Mouse (Mus musculus) spleen, postnatal 14 days (tissue): ENCODE measurements around the gene Spock3.
"Not testable (repeated sequence)": the region's sequence is repeated elsewhere in the genome, so short reads cannot be mapped to it uniquely, and the experiment has no call there.

Experiments
- DNase-seq, 2 experiments: peaks; one replicate each; pipeline ENCODE4 v3.0.0; 2021 to 2022; ENCODE audit warnings: low spot score in 2 of 2

Spock3 gene

GRCm38 (mm10) chr8:62950709-62951108, at the start of gene Spock3:
TSS of gene Spock3 (plus strand) at chr8:62951009.
- no peak for DNase-seq

GRCm38 (mm10) chr8:62951173-62952134, 645 bp downstream of the Spock3 start:
- no peak for DNase-seq

GRCm38 (mm10) chr8:62952481-62952880, 1.7 kb downstream of the Spock3 start:
- DNase-seq, result no peak

GRCm38 (mm10) chr8:62962608-62963007, 11.8 kb downstream of the Spock3 start:
- no peak for DNase-seq

- DNase-seq, result no peak
These were observed 19.1 kb downstream of the Spock3 start for GRCm38 (mm10) chr8:62969802-62970372.

- no peak for DNase-seq
These were observed 138.2 kb downstream of the Spock3 start for GRCm38 (mm10) chr8:63088984-63089383.

GRCm38 (mm10) chr8:63098200-63098599, 147.4 kb downstream of the Spock3 start:
- no peak for DNase-seq

- no peak for DNase-seq
These were observed 159.0 kb downstream of the Spock3 start for GRCm38 (mm10) chr8:63109761-63110160.

GRCm38 (mm10) chr8:63112919-63113318, 162.1 kb downstream of the Spock3 start:
- DNase-seq, result no peak

GRCm38 (mm10) chr8:63120508-63120907, 169.7 kb downstream of the Spock3 start:
- DNase-seq, result no peak

GRCm38 (mm10) chr8:63135406-63135805, 184.6 kb downstream of the Spock3 start:
- DNase-seq, result no peak

- DNase-seq, result not testable (repeated sequence)
These were observed 213.1 kb downstream of the Spock3 start for GRCm38 (mm10) chr8:63163861-63164260.

GRCm38 (mm10) chr8:63165326-63165725, 214.5 kb downstream of the Spock3 start:
- DNase-seq, result no peak

GRCm38 (mm10) chr8:63169956-63170355, 219.1 kb downstream of the Spock3 start:
- no peak for DNase-seq

GRCm38 (mm10) chr8:63181272-63181671, 230.5 kb downstream of the Spock3 start:
- DNase-seq, result no peak

- no peak for DNase-seq
These were observed 308.1 kb downstream of the Spock3 start for GRCm38 (mm10) chr8:63258812-63259385.

- DNase-seq, result no peak
These were observed 311.7 kb downstream of the Spock3 start for GRCm38 (mm10) chr8:63262516-63262915.

GRCm38 (mm10) chr8:63335366-63335765, 384.6 kb downstream of the Spock3 start:
- no peak for DNase-seq

- no peak for DNase-seq
These were observed 417.8 kb downstream of the Spock3 start for GRCm38 (mm10) chr8:63368580-63368979.

GRCm38 (mm10) chr8:63397659-63398058, 446.9 kb downstream of the Spock3 start:
- DNase-seq, result no peak
